In genomic region chr7:78890641-78891040, GRCm38 (mm10) we compare ENCODE assay signal across 8 mouse cellular contexts. TPM values are rescaled to one million over a fixed set of nuclear protein-coding genes. Genes with fewer than 3 reads are reported as not detected.
DNase-seq lines count a peak whose midpoint lies in the region; ATAC-seq and TF ChIP-seq lines count a peak whose summit lies in the region.

No protein-coding gene starts in this region.

- no peaks in the 10 kb centered on the region for H3K36me3 ChIP-seq in E14TG2a.4 (ENCODE audit: insufficient read depth, low read length)

- H3K27me3 ChIP-seq in E14TG2a.4 (ENCODE audit: insufficient read depth, low read length) = peaks cover 42% of the 10 kb centered on the region

- peaks cover 43% of the 10 kb centered on the region for H3K4me1 ChIP-seq in E14TG2a.4 (replicated peaks; ENCODE audit: low read depth, low read length)

- ATAC-seq in common myeloid progenitor, adult 5-6 weeks (replicated peaks; ENCODE audit: low read depth, poor library complexity, severe bottlenecking) = peak; percentile 72
- ATAC-seq in granulocyte monocyte progenitor cell, adult 5-6 weeks (replicated peaks; ENCODE audit: poor library complexity, severe bottlenecking) = peak; percentile 68

- no peaks in the 10 kb centered on the region for H3K9me3 ChIP-seq in E14TG2a.4 (ENCODE audit: low read length)

- peak; percentile 82 to 96 for DNase-seq in adrenal gland, adult (ENCODE audit: inconsistent age in 2 of 2, low spot score in 1 of 2)
- peak; percentile 66 for DNase-seq in layer of hippocampus, adult 9-11 months
- peak; percentile 90 for DNase-seq in lung, postnatal 36 days
- peak; percentile 86 to 92 for DNase-seq in right cerebral cortex, postnatal 10 days (ENCODE audit: low spot score in 2 of 2)
- peak; percentile 87 for DNase-seq in urinary bladder, postnatal 14 days (ENCODE audit: low spot score)

- peak; percentile 97 for TF ChIP-seq CTCF in E14TG2a.4 (conservative IDR thresholded peaks at IDR 0.05; ENCODE audit: low read length)

- no peak overlapping the region for H3K4me3 ChIP-seq in E14TG2a.4 (replicated peaks; ENCODE audit: low read length)

RNA-seq across cellular contexts. Expression of gene Aen, which starts 5.0 kb away (rescaled TPM):
- total RNA-seq in common myeloid progenitor, adult 5-6 weeks (2017) = 28.7 and 48.2 TPM in 2 replicates
- 29.4 and 44.3 TPM in 2 replicates for total RNA-seq in granulocyte monocyte progenitor cell, adult 5-6 weeks (2014; fragmentation: Nextera tagmentation)
- total RNA-seq in granulocyte monocyte progenitor cell, adult 5-6 weeks (2017) = 32.9 and 35.2 TPM in 2 replicates

RNA-seq across cellular contexts. Expression of gene Isg20, which starts 22.6 kb away (rescaled TPM):
- total RNA-seq in common myeloid progenitor, adult 5-6 weeks (2017) = 27.0 and 29.5 TPM in 2 replicates
- total RNA-seq in granulocyte monocyte progenitor cell, adult 5-6 weeks (2014; fragmentation: Nextera tagmentation) = 7.0 and 10.9 TPM in 2 replicates
- 3.8 and 10.4 TPM in 2 replicates for total RNA-seq in granulocyte monocyte progenitor cell, adult 5-6 weeks (2017)

RNA-seq across cellular contexts. Expression of gene Det1, which starts 43.6 kb away (rescaled TPM):
- 16.2 and 17.6 TPM in 2 replicates for total RNA-seq in common myeloid progenitor, adult 5-6 weeks (2017)
- 17.2 and 22.5 TPM in 2 replicates for total RNA-seq in granulocyte monocyte progenitor cell, adult 5-6 weeks (2014; fragmentation: Nextera tagmentation)
- total RNA-seq in granulocyte monocyte progenitor cell, adult 5-6 weeks (2017) = 12.3 and 17.9 TPM in 2 replicates
